Mouse (Mus musculus): ENCODE data around the gene Adam10. TPM values are rescaled to one million over a fixed set of nuclear protein-coding genes. Genes with fewer than 3 reads are reported as not detected.

Adam10 gene
- polyA plus RNA-seq, 1 experiment from 2014 or later, result 67.5 TPM

DNA sequence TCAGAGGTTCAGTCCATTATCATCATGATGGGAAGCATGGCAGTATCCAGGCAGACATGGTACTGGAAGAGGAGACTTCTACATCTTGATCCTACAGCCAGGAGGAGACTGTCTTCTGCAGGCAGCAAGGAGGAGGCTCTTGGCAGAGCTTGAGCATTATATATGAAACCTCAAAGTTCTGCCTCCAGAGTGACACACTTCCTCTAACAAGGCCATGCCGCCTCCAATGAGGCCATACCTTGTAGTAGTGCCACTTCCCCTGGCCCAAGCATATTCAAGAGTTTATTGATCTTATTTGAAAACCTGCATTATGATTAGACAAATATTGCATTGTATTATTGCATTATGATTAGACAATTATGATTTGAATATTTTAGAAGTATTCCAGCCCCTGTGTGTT, 27.6 kb downstream of the Adam10 start:
- WGBS, result 94% methylated on average over 1 of the region's 1 CpGs
- no peak for ATAC-seq (ENCODE audit: insufficient number of reproducible peaks, insufficient read depth, low FRiP score, low read depth)

DNA sequence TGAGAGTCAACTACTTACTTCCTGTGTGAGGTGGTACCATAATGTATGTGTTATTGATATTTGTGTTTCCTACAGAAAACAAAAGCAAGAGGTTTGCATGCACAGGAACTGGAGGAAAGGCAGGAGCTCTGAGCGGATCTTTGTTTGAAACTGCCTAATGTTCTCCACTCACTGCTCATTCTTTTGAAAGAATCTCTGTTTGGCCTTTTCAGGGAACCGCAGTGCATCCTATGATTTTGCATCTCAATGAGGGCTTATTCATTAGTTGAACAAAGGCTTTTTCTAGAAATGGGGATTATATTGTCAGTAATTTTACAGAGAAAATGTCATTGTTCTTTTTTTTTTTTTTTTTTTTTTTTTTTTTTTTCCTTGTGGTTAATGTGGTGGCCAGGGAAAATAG, 50.7 kb downstream of the Adam10 start:
- Histone ChIP-seq H3K4me2 (replicated peaks; ENCODE audit: low read depth, low read length) (no peak overlapping the region), H3K36me3 (ENCODE audit: control insufficient read depth, insufficient read depth, low read length) (no peaks in the 10 kb centered on the region), H3K9ac (replicated peaks; ENCODE audit: low read depth, low read length) (no peak overlapping the region), H3K27ac (ENCODE audit: low read length) (no peak overlapping the region), H3K4me3 (ENCODE audit: low read depth, low read length) (no peak overlapping the region), H3K9me3 (ENCODE audit: control insufficient read depth, low read depth, low read length) (no peaks in the 10 kb centered on the region), H3K27me3 (ENCODE audit: control insufficient read depth, insufficient read depth, low read length) (no peaks in the 10 kb centered on the region), H3K4me1 (ENCODE audit: control insufficient read depth, insufficient read depth, low read length) (peaks cover 4% of the 10 kb centered on the region; the same call in 1 of the 2 replicates)
- ATAC-seq (ENCODE audit: insufficient number of reproducible peaks, insufficient read depth, low FRiP score, low read depth), result no peak
- WGBS, result 78% methylated on average over 2 of the region's 2 CpGs

More for the DNA sequence above, 27.6 kb downstream of the Adam10 start:
- Histone ChIP-seq H3K27me3 (ENCODE audit: control insufficient read depth, insufficient read depth, low read length) (no peaks in the 10 kb centered on the region), H3K4me1 (ENCODE audit: control insufficient read depth, insufficient read depth, low read length) (no peaks in the 10 kb centered on the region), H3K4me3 (ENCODE audit: low read depth, low read length) (no peak overlapping the region), H3K36me3 (ENCODE audit: control insufficient read depth, insufficient read depth, low read length) (peaks cover 8% of the 10 kb centered on the region; the same call in 1 of the 2 replicates), H3K4me2 (replicated peaks; ENCODE audit: low read depth, low read length) (no peak overlapping the region), H3K9ac (replicated peaks; ENCODE audit: low read depth, low read length) (no peak overlapping the region), H3K9me3 (ENCODE audit: control insufficient read depth, low read depth, low read length) (no peaks in the 10 kb centered on the region), H3K27ac (ENCODE audit: low read length) (no peak overlapping the region)

DNA sequence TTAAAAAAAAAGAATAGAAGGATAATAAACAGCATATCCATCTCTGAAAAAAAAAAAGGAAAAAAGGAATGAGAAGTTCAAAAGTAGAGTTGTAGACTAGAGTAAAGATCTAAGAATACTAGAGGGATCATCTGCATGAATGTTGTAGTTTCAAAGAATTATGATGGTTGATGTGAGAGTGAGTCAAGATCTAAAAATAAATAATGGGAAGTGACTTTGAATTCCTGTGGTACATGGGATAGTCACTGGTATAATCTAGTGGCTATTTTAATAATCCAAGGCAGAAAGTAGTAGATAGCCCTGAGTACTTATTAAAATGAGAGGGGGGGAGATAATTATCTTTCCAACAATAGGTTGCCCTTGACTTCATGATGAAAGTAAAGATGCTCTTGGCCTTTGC, 52.3 kb downstream of the Adam10 start:
- Histone ChIP-seq H3K9ac (replicated peaks; ENCODE audit: low read depth, low read length) (no peak overlapping the region), H3K9me3 (ENCODE audit: control insufficient read depth, low read depth, low read length) (no peaks in the 10 kb centered on the region), H3K4me2 (replicated peaks; ENCODE audit: low read depth, low read length) (no peak overlapping the region), H3K27ac (ENCODE audit: low read length) (no peak overlapping the region), H3K4me3 (ENCODE audit: low read depth, low read length) (no peak overlapping the region), H3K36me3 (ENCODE audit: control insufficient read depth, insufficient read depth, low read length) (no peaks in the 10 kb centered on the region), H3K4me1 (ENCODE audit: control insufficient read depth, insufficient read depth, low read length) (peaks cover 4% of the 10 kb centered on the region; the same call in 1 of the 2 replicates), H3K27me3 (ENCODE audit: control insufficient read depth, insufficient read depth, low read length) (no peaks in the 10 kb centered on the region)
- no peak for ATAC-seq (ENCODE audit: insufficient number of reproducible peaks, insufficient read depth, low FRiP score, low read depth)

DNA sequence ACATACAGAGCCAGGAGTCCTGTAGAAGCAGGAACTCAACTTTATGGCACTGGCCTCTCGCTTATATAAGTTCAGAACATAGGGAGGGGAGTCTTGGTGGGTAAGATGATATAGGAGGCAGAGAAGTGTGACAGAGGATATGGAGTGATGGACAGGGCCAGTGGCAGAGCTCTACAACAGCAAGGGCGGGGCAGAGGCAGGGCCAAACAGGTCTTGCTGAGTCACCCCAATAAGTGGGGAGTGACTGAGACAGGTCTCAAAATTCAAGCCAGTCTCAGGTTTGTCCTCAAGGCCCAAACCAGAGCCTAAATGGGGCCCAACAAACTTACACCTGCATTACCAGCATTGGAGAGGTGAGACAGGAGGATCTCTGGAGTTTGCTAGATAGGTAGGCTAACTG, 54.4 kb downstream of the Adam10 start:
- Histone ChIP-seq H3K4me3 (ENCODE audit: low read depth, low read length) (no peak overlapping the region), H3K4me1 (ENCODE audit: control insufficient read depth, insufficient read depth, low read length) (peaks cover 4% of the 10 kb centered on the region; the same call in 1 of the 2 replicates), H3K27ac (ENCODE audit: low read length) (no peak overlapping the region), H3K36me3 (ENCODE audit: control insufficient read depth, insufficient read depth, low read length) (no peaks in the 10 kb centered on the region), H3K4me2 (replicated peaks; ENCODE audit: low read depth, low read length) (no peak overlapping the region), H3K9ac (replicated peaks; ENCODE audit: low read depth, low read length) (no peak overlapping the region), H3K9me3 (ENCODE audit: control insufficient read depth, low read depth, low read length) (no peaks in the 10 kb centered on the region), H3K27me3 (ENCODE audit: control insufficient read depth, insufficient read depth, low read length) (no peaks in the 10 kb centered on the region)
- ATAC-seq (ENCODE audit: insufficient number of reproducible peaks, insufficient read depth, low FRiP score, low read depth), result no peak; the same call in 1 of the 2 replicates
- WGBS, result 85% methylated on average over 2 of the region's 2 CpGs

DNA sequence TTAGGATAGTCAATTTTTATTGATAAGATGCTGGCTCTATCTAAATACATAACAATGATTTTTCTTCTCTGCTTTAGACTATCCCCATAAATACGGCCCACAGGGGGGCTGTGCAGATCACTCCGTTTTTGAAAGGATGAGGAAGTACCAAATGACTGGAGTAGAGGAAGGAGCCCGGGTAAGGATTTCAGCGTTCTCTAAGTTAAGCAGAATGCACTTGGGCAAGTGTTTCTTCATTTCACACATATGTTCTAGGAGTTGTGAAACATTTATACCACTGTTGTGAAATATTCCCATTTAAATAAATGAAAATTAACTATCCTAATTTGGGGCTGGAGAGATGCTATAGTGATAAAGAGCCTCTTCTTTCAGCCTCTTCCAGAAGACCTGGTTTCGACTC, 61.2 kb downstream of the Adam10 start:
- no peak overlapping the region for H3K4me3 ChIP-seq (ENCODE audit: low read depth, low read length)
- no peak overlapping the region for H3K9ac ChIP-seq (replicated peaks; ENCODE audit: low read depth, low read length)
- no peak overlapping the region for H3K27ac ChIP-seq (ENCODE audit: low read length)
- no peaks in the 10 kb centered on the region for H3K27me3 ChIP-seq (ENCODE audit: control insufficient read depth, insufficient read depth, low read length)
- no peaks in the 10 kb centered on the region for H3K9me3 ChIP-seq (ENCODE audit: control insufficient read depth, low read depth, low read length)
- WGBS, result 86% methylated on average over 5 of the region's 5 CpGs
- H3K4me1 ChIP-seq (ENCODE audit: control insufficient read depth, insufficient read depth, low read length), result no peaks in the 10 kb centered on the region
- H3K36me3 ChIP-seq (ENCODE audit: control insufficient read depth, insufficient read depth, low read length), result peaks cover 2% of the 10 kb centered on the region; the same call in 1 of the 2 replicates
- no peak overlapping the region for H3K4me2 ChIP-seq (replicated peaks; ENCODE audit: low read depth, low read length)
- ATAC-seq (ENCODE audit: insufficient number of reproducible peaks, insufficient read depth, low FRiP score, low read depth), result no peak

DNA sequence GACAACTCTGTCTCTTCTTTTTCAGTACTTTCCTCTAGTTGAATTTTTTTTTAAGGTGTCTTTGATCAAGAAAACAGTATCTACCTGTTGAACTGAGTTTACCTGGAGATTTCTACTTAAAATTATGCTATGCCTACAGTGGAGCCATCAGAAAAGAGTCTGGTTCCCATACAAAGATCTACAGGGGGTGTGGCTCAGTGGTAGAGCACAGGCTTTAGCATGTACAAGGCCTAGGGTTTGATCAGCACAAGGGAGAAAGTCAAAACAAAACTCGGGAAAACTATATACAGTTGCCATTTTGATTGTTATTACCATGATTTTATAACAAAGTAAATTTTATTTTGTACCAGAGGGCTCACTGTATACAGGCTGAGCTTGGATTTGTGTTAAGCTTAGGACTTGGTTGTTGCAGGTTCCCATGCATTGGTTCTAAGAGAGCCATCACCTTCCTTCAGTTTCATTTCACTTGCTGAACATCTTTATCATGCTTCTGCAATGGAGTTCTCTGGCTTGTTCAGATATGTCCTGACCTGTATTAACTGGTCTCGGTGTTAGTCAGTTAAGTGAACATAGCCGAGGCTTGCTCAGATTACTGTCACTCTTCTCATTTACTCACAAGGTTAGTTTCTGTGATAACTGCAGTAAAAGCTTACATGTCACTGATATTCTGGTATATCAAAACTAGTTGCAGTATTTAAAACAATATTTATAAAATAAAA, 72.9 kb downstream of the Adam10 start:
- Histone ChIP-seq H3K9ac (replicated peaks; ENCODE audit: low read depth, low read length) (no peak overlapping the region), H3K4me2 (replicated peaks; ENCODE audit: low read depth, low read length) (no peak overlapping the region), H3K9me3 (ENCODE audit: control insufficient read depth, low read depth, low read length) (no peaks in the 10 kb centered on the region), H3K27me3 (ENCODE audit: control insufficient read depth, insufficient read depth, low read length) (no peaks in the 10 kb centered on the region), H3K4me3 (ENCODE audit: low read depth, low read length) (no peak overlapping the region), H3K36me3 (ENCODE audit: control insufficient read depth, insufficient read depth, low read length) (peaks cover 26% of the 10 kb centered on the region), H3K27ac (ENCODE audit: low read length) (no peak overlapping the region), H3K4me1 (ENCODE audit: control insufficient read depth, insufficient read depth, low read length) (no peaks in the 10 kb centered on the region)
- no peak for ATAC-seq (ENCODE audit: insufficient number of reproducible peaks, insufficient read depth, low FRiP score, low read depth)
- 90% methylated on average over 3 of the region's 3 CpGs for WGBS

DNA sequence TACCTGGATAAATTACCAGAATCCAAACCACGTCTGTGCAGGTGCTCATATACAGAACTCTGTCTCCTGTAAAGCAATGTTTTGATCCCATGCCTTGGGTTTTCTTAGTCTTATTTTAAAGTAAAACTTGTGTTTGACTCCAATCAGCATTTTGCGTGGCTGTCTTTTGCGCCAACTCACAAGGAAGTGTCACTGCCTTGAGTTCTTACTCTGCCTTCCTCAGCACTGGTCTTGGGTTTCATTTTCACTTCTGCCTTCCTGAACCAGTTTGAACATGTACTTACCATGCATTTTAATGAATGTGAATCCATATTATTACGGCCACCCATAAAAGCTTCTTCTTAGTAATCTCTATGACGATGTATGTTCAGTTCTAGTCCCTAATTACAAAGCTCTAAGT, 82.2 kb downstream of the Adam10 start:
- no peak for ATAC-seq (ENCODE audit: insufficient number of reproducible peaks, insufficient read depth, low FRiP score, low read depth)
- Histone ChIP-seq H3K4me2 (replicated peaks; ENCODE audit: low read depth, low read length) (no peak overlapping the region), H3K27me3 (ENCODE audit: control insufficient read depth, insufficient read depth, low read length) (no peaks in the 10 kb centered on the region), H3K9me3 (ENCODE audit: control insufficient read depth, low read depth, low read length) (no peaks in the 10 kb centered on the region), H3K27ac (ENCODE audit: low read length) (no peak overlapping the region), H3K9ac (replicated peaks; ENCODE audit: low read depth, low read length) (no peak overlapping the region), H3K4me1 (ENCODE audit: control insufficient read depth, insufficient read depth, low read length) (no peaks in the 10 kb centered on the region), H3K36me3 (ENCODE audit: control insufficient read depth, insufficient read depth, low read length) (peaks cover 31% of the 10 kb centered on the region), H3K4me3 (ENCODE audit: low read depth, low read length) (no peak overlapping the region)
- 82% methylated on average over 5 of the region's 5 CpGs for WGBS

DNA sequence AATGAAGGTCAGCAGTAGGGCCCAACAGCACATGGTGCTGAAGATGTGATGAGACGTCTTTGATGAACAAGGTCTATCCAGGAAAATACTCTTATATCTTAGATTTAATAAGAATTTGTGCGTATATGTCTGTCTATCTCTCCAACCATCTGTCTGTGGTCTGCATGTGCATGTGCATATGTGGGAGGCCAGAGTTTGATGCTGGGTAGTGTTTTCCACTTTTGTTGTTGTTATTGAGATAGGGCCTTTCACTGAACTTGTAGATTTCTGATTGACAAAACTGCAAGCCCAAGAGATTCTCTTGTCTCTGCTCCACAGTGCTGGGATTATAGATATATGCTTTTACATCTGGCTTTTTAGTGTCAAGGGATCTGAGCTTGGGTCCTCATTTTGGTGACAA, 96.7 kb downstream of the Adam10 start:
- ATAC-seq (ENCODE audit: insufficient number of reproducible peaks, insufficient read depth, low FRiP score, low read depth), result no peak
- 93% methylated on average over 2 of the region's 2 CpGs for WGBS
- H3K4me3 ChIP-seq (ENCODE audit: low read depth, low read length), result no peak overlapping the region
- no peak overlapping the region for H3K27ac ChIP-seq (ENCODE audit: low read length)
- H3K4me2 ChIP-seq (replicated peaks; ENCODE audit: low read depth, low read length), result no peak overlapping the region
- no peaks in the 10 kb centered on the region for H3K27me3 ChIP-seq (ENCODE audit: control insufficient read depth, insufficient read depth, low read length)
- no peak overlapping the region for H3K9ac ChIP-seq (replicated peaks; ENCODE audit: low read depth, low read length)
- no peaks in the 10 kb centered on the region for H3K4me1 ChIP-seq (ENCODE audit: control insufficient read depth, insufficient read depth, low read length)
- H3K9me3 ChIP-seq (ENCODE audit: control insufficient read depth, low read depth, low read length), result no peaks in the 10 kb centered on the region
- H3K36me3 ChIP-seq (ENCODE audit: control insufficient read depth, insufficient read depth, low read length), result peaks cover 8% of the 10 kb centered on the region; the same call in 1 of the 2 replicates

DNA sequence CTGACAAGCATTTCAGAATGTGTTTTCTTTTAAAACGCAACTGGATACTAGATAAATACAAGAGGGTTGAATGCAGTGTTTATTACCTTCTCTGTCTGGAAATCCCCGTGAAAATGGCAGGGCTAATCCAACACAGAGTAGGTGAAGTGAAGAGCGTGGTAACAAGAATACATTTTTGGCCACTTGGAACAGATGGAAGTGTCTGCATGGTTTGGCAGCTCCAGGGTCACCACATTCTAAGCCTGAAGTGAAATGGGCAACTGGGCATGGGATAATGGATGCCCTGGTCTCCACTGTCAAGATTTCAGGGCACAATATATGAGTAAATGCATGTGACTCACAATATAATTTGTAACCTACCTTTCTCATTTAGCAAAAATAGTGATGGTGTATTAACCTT, 103.4 kb downstream of the Adam10 start:
- Histone ChIP-seq H3K36me3 (ENCODE audit: control insufficient read depth, insufficient read depth, low read length) (peaks cover 4% of the 10 kb centered on the region; the same call in 1 of the 2 replicates), H3K4me3 (ENCODE audit: low read depth, low read length) (no peak overlapping the region), H3K9ac (replicated peaks; ENCODE audit: low read depth, low read length) (no peak overlapping the region), H3K9me3 (ENCODE audit: control insufficient read depth, low read depth, low read length) (no peaks in the 10 kb centered on the region), H3K4me2 (replicated peaks; ENCODE audit: low read depth, low read length) (no peak overlapping the region), H3K27ac (ENCODE audit: low read length) (no peak overlapping the region), H3K4me1 (ENCODE audit: control insufficient read depth, insufficient read depth, low read length) (no peaks in the 10 kb centered on the region), H3K27me3 (ENCODE audit: control insufficient read depth, insufficient read depth, low read length) (no peaks in the 10 kb centered on the region)
- ATAC-seq (ENCODE audit: insufficient number of reproducible peaks, insufficient read depth, low FRiP score, low read depth), result no peak
- 83% methylated on average over 3 of the region's 3 CpGs for WGBS
